Mouse (Mus musculus): ENCODE measurements around the gene Tdrd9.

GRCm38 (mm10) chr12:111945115-111945514 is 26.2 kb upstream of the Tdrd9 start:
- no peak for TF ChIP-seq CTCF (IDR thresholded peaks at IDR 0.05; ENCODE audit: low read depth)
- TF ChIP-seq EP300 (IDR thresholded peaks at IDR 0.05; ENCODE audit: low read depth) = no peak

All from liver, embryonic 14.5 days (tissue).